Mouse (Mus musculus): ENCODE results near the gene Nuak2. TPM values are rescaled to one million over a fixed set of nuclear protein-coding genes. Genes with fewer than 3 reads are reported as not detected.

Gene Nuak2
- polyA plus RNA-seq, 2 experiments: 1.7 to 3.4 TPM

DNA sequence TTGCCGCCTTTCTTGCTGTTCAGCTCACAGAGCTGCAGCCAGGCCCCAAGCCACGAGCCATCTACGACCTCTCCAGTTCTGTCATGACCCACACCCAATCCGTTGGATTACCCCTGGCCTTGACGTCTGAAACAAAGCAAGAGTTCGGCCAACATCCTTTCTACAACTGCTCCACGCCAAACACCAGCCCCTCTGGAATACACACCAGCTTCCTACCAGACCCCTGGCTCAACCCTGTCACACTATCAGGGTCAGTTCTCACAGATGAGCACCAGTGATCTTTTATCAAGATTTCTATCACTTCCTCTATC, 61.1 kb downstream of the Nuak2 start:
- H3K4me1 ChIP-seq (ENCODE audit: control insufficient read depth, insufficient read depth, low read length): peaks cover 33% of the 10 kb centered on the region
- H3K4me3 ChIP-seq (replicated peaks; ENCODE audit: low read length): no peak overlapping the region
- TF ChIP-seq POLR2A (IDR thresholded peaks at IDR 0.05; ENCODE audit: borderline replicate concordance, extremely low read depth, insufficient read depth, insufficient read length): no peak
- WGBS: 63% methylated on average over 7 of the region's 7 CpGs
- H3K4me2 ChIP-seq (replicated peaks; ENCODE audit: low read depth, low read length, severe bottlenecking): no peak overlapping the region
- peaks cover 56% of the 10 kb centered on the region for H3K36me3 ChIP-seq (ENCODE audit: control insufficient read depth, insufficient read depth, low read length)
- no peak overlapping the region for H3K27ac ChIP-seq (replicated peaks; ENCODE audit: low read depth, low read length)
- H3K9me3 ChIP-seq (ENCODE audit: control insufficient read depth, low read length): no peaks in the 10 kb centered on the region
- no peak for DNase-seq (ENCODE audit: low spot score)
- H3K9ac ChIP-seq (ENCODE audit: low read depth, low read length, severe bottlenecking): no peak overlapping the region
- no peak for ATAC-seq (ENCODE audit: low FRiP score, low read depth)
- no peaks in the 10 kb centered on the region for H3K27me3 ChIP-seq (ENCODE audit: control insufficient read depth, insufficient read depth, low read length)

DNA sequence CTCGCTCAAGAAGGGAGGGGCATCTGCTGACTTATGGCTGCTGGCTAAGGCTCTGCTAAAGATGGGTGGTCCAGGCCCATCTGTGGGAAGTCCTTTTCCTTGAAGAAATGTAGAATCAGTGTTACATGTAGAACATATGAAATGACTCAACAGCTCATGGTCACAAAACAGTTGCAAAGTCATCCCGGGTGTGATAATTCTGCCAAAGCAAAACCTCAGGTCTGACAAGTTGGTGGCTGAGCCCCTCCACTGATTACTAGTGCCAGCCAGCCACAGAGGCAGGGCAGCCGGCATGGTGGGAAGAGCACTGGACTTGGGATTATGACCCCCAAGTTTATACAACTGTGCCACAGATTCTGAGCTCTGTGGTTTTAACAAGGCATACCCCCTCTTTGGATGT, 61.9 kb downstream of the Nuak2 start:
- ATAC-seq (ENCODE audit: low FRiP score, low read depth): no peak
- Histone ChIP-seq H3K27me3 (ENCODE audit: control insufficient read depth, insufficient read depth, low read length) (no peaks in the 10 kb centered on the region), H3K4me3 (replicated peaks; ENCODE audit: low read length) (no peak overlapping the region), H3K27ac (replicated peaks; ENCODE audit: low read depth, low read length) (no peak overlapping the region), H3K36me3 (ENCODE audit: control insufficient read depth, insufficient read depth, low read length) (peaks cover 52% of the 10 kb centered on the region), H3K4me2 (replicated peaks; ENCODE audit: low read depth, low read length, severe bottlenecking) (no peak overlapping the region), H3K9ac (ENCODE audit: low read depth, low read length, severe bottlenecking) (no peak overlapping the region), H3K4me1 (ENCODE audit: control insufficient read depth, insufficient read depth, low read length) (peaks cover 33% of the 10 kb centered on the region), H3K9me3 (ENCODE audit: control insufficient read depth, low read length) (no peaks in the 10 kb centered on the region)
- DNase-seq (ENCODE audit: low spot score): no peak
- WGBS: 83% methylated on average over 3 of the region's 3 CpGs
- TF ChIP-seq POLR2A (IDR thresholded peaks at IDR 0.05; ENCODE audit: borderline replicate concordance, extremely low read depth, insufficient read depth, insufficient read length): no peak

DNA sequence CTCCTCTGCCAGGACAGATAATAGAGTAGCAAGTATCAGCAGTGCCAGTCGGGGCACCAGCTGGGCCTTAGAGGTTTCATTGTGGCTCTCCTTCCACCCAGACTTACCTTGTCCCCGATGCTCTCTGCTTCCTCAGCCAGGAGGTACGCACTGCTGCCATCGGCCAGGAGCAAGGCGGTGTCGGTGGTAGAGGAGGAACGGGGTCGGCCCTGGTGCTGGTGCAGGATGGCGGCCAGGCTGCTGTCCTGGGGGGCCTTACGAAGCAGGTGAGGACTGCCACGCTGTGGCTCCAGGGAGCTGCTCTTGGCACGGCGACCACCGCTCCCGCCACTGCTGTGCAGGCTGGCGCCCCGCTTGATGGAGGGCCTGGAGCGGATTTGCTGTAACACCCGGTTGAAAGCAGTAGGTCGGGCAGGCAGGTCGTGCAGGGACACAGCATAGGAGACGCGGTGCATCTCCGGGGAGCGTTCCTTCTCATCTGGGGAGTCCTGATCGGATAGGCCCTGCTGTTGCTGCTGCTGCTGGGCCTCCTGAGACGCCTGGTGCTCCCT, 64.7 kb downstream of the Nuak2 start:
- no peak for TF ChIP-seq POLR2A (IDR thresholded peaks at IDR 0.05; ENCODE audit: borderline replicate concordance, extremely low read depth, insufficient read depth, insufficient read length)
- H3K36me3 ChIP-seq (ENCODE audit: control insufficient read depth, insufficient read depth, low read length): peaks cover 44% of the 10 kb centered on the region
- no peak overlapping the region for H3K27ac ChIP-seq (replicated peaks; ENCODE audit: low read depth, low read length)
- H3K4me1 ChIP-seq (ENCODE audit: control insufficient read depth, insufficient read depth, low read length): peaks cover 11% of the 10 kb centered on the region; the same call in 1 of the 2 replicates
- no peaks in the 10 kb centered on the region for H3K27me3 ChIP-seq (ENCODE audit: control insufficient read depth, insufficient read depth, low read length)
- DNase-seq (ENCODE audit: low spot score) (no peak), ATAC-seq (ENCODE audit: low FRiP score, low read depth) (no peak)
- no peak overlapping the region for H3K9ac ChIP-seq (ENCODE audit: low read depth, low read length, severe bottlenecking)
- no peaks in the 10 kb centered on the region for H3K9me3 ChIP-seq (ENCODE audit: control insufficient read depth, low read length)
- no peak overlapping the region for H3K4me2 ChIP-seq (replicated peaks; ENCODE audit: low read depth, low read length, severe bottlenecking)
- WGBS: 85% methylated on average over 27 of the region's 27 CpGs
- H3K4me3 ChIP-seq (replicated peaks; ENCODE audit: low read length): no peak overlapping the region

GRCm38 (mm10) chr1:132381929-132382328, 66.0 kb downstream of the Nuak2 start:
- H3K4me3 ChIP-seq (replicated peaks; ENCODE audit: low read length): no peak overlapping the region
- no peaks in the 10 kb centered on the region for H3K9me3 ChIP-seq (ENCODE audit: control insufficient read depth, low read length)
- 86% methylated on average over 10 of the region's 10 CpGs for WGBS
- no peaks in the 10 kb centered on the region for H3K27me3 ChIP-seq (ENCODE audit: control insufficient read depth, insufficient read depth, low read length)
- H3K4me2 ChIP-seq (replicated peaks; ENCODE audit: low read depth, low read length, severe bottlenecking): no peak overlapping the region
- DNase-seq (ENCODE audit: low spot score): no peak
- no peak overlapping the region for H3K9ac ChIP-seq (ENCODE audit: low read depth, low read length, severe bottlenecking)
- TF ChIP-seq POLR2A (IDR thresholded peaks at IDR 0.05; ENCODE audit: borderline replicate concordance, extremely low read depth, insufficient read depth, insufficient read length): no peak
- no peak overlapping the region for H3K27ac ChIP-seq (replicated peaks; ENCODE audit: low read depth, low read length)
- ATAC-seq (ENCODE audit: low FRiP score, low read depth): no peak
- H3K36me3 ChIP-seq (ENCODE audit: control insufficient read depth, insufficient read depth, low read length): peaks cover 39% of the 10 kb centered on the region
- peaks cover 11% of the 10 kb centered on the region; the same call in 1 of the 2 replicates for H3K4me1 ChIP-seq (ENCODE audit: control insufficient read depth, insufficient read depth, low read length)

Other genes starting within 250 kb of the Nuak2 start
- 1.1 and 1.3 TPM in 2 replicates for gene Mfsd4a, start 248.1 kb upstream of the Nuak2 start, polyA plus RNA-seq (2012; rRNA removed)
- 12.3 and 15.3 TPM in 2 replicates for gene Mfsd4a, start 248.1 kb upstream of the Nuak2 start, polyA plus RNA-seq (2014; fragmentation: Nextera tagmentation; extraction: Ambion mirVana)
- gene Cdk18, start 176.4 kb upstream of the Nuak2 start, polyA plus RNA-seq (2012; rRNA removed): 8.5 and 9.2 TPM in 2 replicates
- 2.5 and 3.7 TPM in 2 replicates for gene Cdk18, start 176.4 kb upstream of the Nuak2 start, polyA plus RNA-seq (2014; fragmentation: Nextera tagmentation; extraction: Ambion mirVana)
- 0.94 and 1.3 TPM in 2 replicates for gene Lemd1, start 124.7 kb upstream of the Nuak2 start, polyA plus RNA-seq (2012; rRNA removed)
- 0.72 and 0.91 TPM in 2 replicates for gene Lemd1, start 124.7 kb upstream of the Nuak2 start, polyA plus RNA-seq (2014; fragmentation: Nextera tagmentation; extraction: Ambion mirVana)
- 0.80 and 0.81 TPM in 2 replicates for gene AC124108.1, start 124.7 kb upstream of the Nuak2 start, polyA plus RNA-seq (2012; rRNA removed)
- 0.14 and 0.17 TPM in 2 replicates for gene AC124108.1, start 124.7 kb upstream of the Nuak2 start, polyA plus RNA-seq (2014; fragmentation: Nextera tagmentation; extraction: Ambion mirVana)
- gene Gm10188, start 86.4 kb upstream of the Nuak2 start, polyA plus RNA-seq (2012; rRNA removed): not detected in 2 replicates
- not detected in 2 replicates for gene Gm10188, start 86.4 kb upstream of the Nuak2 start, polyA plus RNA-seq (2014; fragmentation: Nextera tagmentation; extraction: Ambion mirVana)
- gene Klhdc8a, start 17.5 kb upstream of the Nuak2 start, polyA plus RNA-seq (2012; rRNA removed): 0.10 and 0.12 TPM in 2 replicates
- 0.07 and 0.19 TPM in 2 replicates for gene Klhdc8a, start 17.5 kb upstream of the Nuak2 start, polyA plus RNA-seq (2014; fragmentation: Nextera tagmentation; extraction: Ambion mirVana)
- 18.0 and 24.2 TPM in 2 replicates for gene Tmcc2, start 75.2 kb downstream of the Nuak2 start, polyA plus RNA-seq (2012; rRNA removed)
- gene Tmcc2, start 75.2 kb downstream of the Nuak2 start, polyA plus RNA-seq (2014; fragmentation: Nextera tagmentation; extraction: Ambion mirVana): 9.1 and 9.3 TPM in 2 replicates
- 17.1 and 17.8 TPM in 2 replicates for gene Dstyk, start 101.4 kb downstream of the Nuak2 start, polyA plus RNA-seq (2012; rRNA removed)
- 18.3 and 20.8 TPM in 2 replicates for gene Dstyk, start 101.4 kb downstream of the Nuak2 start, polyA plus RNA-seq (2014; fragmentation: Nextera tagmentation; extraction: Ambion mirVana)
- 43.6 and 48.1 TPM in 2 replicates for gene Rbbp5, start 161.2 kb downstream of the Nuak2 start, polyA plus RNA-seq (2012; rRNA removed)
- gene Rbbp5, start 161.2 kb downstream of the Nuak2 start, polyA plus RNA-seq (2014; fragmentation: Nextera tagmentation; extraction: Ambion mirVana): 37.4 and 43.6 TPM in 2 replicates
- 3.1 and 3.5 TPM in 2 replicates for gene Tmem81, start 190.1 kb downstream of the Nuak2 start, polyA plus RNA-seq (2012; rRNA removed)
- 1.8 and 2.1 TPM in 2 replicates for gene Tmem81, start 190.1 kb downstream of the Nuak2 start, polyA plus RNA-seq (2014; fragmentation: Nextera tagmentation; extraction: Ambion mirVana)
- 1.1 TPM in 2 replicates for gene Cntn2, start 227.1 kb downstream of the Nuak2 start, polyA plus RNA-seq (2012; rRNA removed)
- 0.84 and 1.2 TPM in 2 replicates for gene Cntn2, start 227.1 kb downstream of the Nuak2 start, polyA plus RNA-seq (2014; fragmentation: Nextera tagmentation; extraction: Ambion mirVana)

All from limb, embryonic 14.5 days (tissue).